Mouse (Mus musculus): Measurements from ENCODE around the gene Gm5129. TPM values are rescaled to one million over a fixed set of nuclear protein-coding genes. Genes with fewer than 3 reads are reported as not detected.

Gene Gm5129
- polyA plus RNA-seq, 1 experiment from 2014 or later: not detected

Other genes starting within 250 kb of the Gm5129 start
- 34.2 and 35.8 TPM in 2 replicates for gene Ube3c, start 166.7 kb downstream of the Gm5129 start, polyA plus RNA-seq (2016; fragmentation: Nextera tagmentation; extraction: Ambion mirVana)
- gene Dnajb6, start 248 bp downstream of the Gm5129 start, polyA plus RNA-seq (2016; fragmentation: Nextera tagmentation; extraction: Ambion mirVana): 114 and 115 TPM in 2 replicates